Mouse (Mus musculus) brain, embryonic 14.5 days (tissue): ENCODE data around the gene Foxj3.

ENCODE experiments used
- CTCF ChIP-seq: fragments of 200-500 bp; IDR thresholded peaks from 2 replicates; pipeline ENCODE4 v1.5.1; 2012; ENCODE audit warnings: inconsistent platforms, mild to moderate bottlenecking, moderate library complexity, borderline replicate concordance; ENCODE audit not compliant: insufficient read depth, insufficient read length; ENCODE audit errors: extremely low read depth
- POLR2A ChIP-seq: fragments of 200-500 bp; IDR thresholded peaks from 2 replicates; pipeline ENCODE4 v1.6.1; 2012; ENCODE audit warnings: mild to moderate bottlenecking, inconsistent platforms, borderline replicate concordance; ENCODE audit not compliant: poor library complexity, insufficient read depth, insufficient read length, severe bottlenecking; ENCODE audit errors: extremely low read depth

DNA sequence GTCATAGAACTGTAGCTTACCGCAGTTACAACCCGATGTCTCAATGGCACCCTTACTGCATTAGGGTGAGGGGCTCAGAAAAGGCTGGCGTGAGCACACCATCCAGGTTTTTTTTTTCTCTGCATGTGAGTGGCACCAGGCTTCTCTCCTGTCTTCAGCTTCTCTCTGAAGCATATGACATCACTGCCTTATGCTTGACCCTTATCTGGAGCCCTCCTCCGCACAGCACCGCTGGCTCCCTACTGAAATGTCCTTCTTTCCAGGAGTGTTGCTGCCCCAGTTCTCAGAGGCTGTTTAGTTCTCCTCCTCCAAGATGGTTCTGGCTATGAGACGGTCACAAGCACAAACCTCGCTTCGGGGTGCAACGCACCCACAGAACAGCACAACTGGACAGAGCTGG lies 134.4 kb downstream of the Foxj3 start:
- TF ChIP-seq CTCF (no peak), POLR2A (no peak)
